Mouse (Mus musculus): Measurements from ENCODE around the gene Apol8. TPM values are rescaled to one million over a fixed set of nuclear protein-coding genes. Genes with fewer than 3 reads are reported as not detected.

The Apol8 gene
- polyA plus RNA-seq, 1 experiment from 2014 or later = 0.08 TPM

- H3K9ac ChIP-seq (ENCODE audit: low read length) = no peak overlapping the region
- H3K27me3 ChIP-seq (ENCODE audit: control insufficient read depth, insufficient read depth, low read length) = no peaks in the 10 kb centered on the region
- peaks cover 6% of the 10 kb centered on the region; the same call in 1 of the 2 replicates for H3K4me1 ChIP-seq (ENCODE audit: control insufficient read depth, insufficient read depth, low read length)
- no peak overlapping the region for H3K27ac ChIP-seq (ENCODE audit: low read depth, low read length)
- ATAC-seq (ENCODE audit: insufficient read depth, low FRiP score, low TSS enrichment) = no peak
- no peak overlapping the region for H3K4me3 ChIP-seq (ENCODE audit: low read depth, low read length)
- H3K4me2 ChIP-seq (ENCODE audit: low read depth) = no peak overlapping the region
- no peaks in the 10 kb centered on the region for H3K9me3 ChIP-seq (ENCODE audit: control insufficient read depth, low read length)
- no peak for DNase-seq (ENCODE audit: low spot score)
- 94% methylated on average over 4 of the region's 4 CpGs for WGBS
- peaks cover 7% of the 10 kb centered on the region for H3K36me3 ChIP-seq (ENCODE audit: control insufficient read depth, insufficient read depth, low read length)
These were observed 36.3 kb upstream of the Apol8 start for GRCm38 (mm10) chr15:77793094-77793493.

GRCm38 (mm10) chr15:77792056-77792455 is 35.3 kb upstream of the Apol8 start:
- H3K9me3 ChIP-seq (ENCODE audit: control insufficient read depth, low read length) = no peaks in the 10 kb centered on the region
- no peak for DNase-seq (ENCODE audit: low spot score)
- no peak overlapping the region for H3K9ac ChIP-seq (ENCODE audit: low read length)
- H3K27ac ChIP-seq (ENCODE audit: low read depth, low read length) = no peak overlapping the region
- peaks cover 9% of the 10 kb centered on the region for H3K36me3 ChIP-seq (ENCODE audit: control insufficient read depth, insufficient read depth, low read length)
- no peak overlapping the region for H3K4me2 ChIP-seq (ENCODE audit: low read depth)
- H3K27me3 ChIP-seq (ENCODE audit: control insufficient read depth, insufficient read depth, low read length) = no peaks in the 10 kb centered on the region
- no peak overlapping the region for H3K4me3 ChIP-seq (ENCODE audit: low read depth, low read length)
- WGBS = 90% methylated on average over 9 of the region's 9 CpGs
- H3K4me1 ChIP-seq (ENCODE audit: control insufficient read depth, insufficient read depth, low read length) = no peaks in the 10 kb centered on the region
- no peak for ATAC-seq (ENCODE audit: insufficient read depth, low FRiP score, low TSS enrichment)

- Histone ChIP-seq H3K4me2 (ENCODE audit: low read depth) (no peak overlapping the region), H3K9me3 (ENCODE audit: control insufficient read depth, low read length) (no peaks in the 10 kb centered on the region), H3K4me3 (ENCODE audit: low read depth, low read length) (no peak overlapping the region), H3K4me1 (ENCODE audit: control insufficient read depth, insufficient read depth, low read length) (no peaks in the 10 kb centered on the region), H3K9ac (ENCODE audit: low read length) (no peak overlapping the region), H3K27me3 (ENCODE audit: control insufficient read depth, insufficient read depth, low read length) (no peaks in the 10 kb centered on the region), H3K27ac (ENCODE audit: low read depth, low read length) (no peak overlapping the region), H3K36me3 (ENCODE audit: control insufficient read depth, insufficient read depth, low read length) (peaks cover 11% of the 10 kb centered on the region)
- ATAC-seq (ENCODE audit: insufficient read depth, low FRiP score, low TSS enrichment) = no peak
- no peak for DNase-seq (ENCODE audit: low spot score)
- 89% methylated on average over 21 of the region's 21 CpGs for WGBS
These were observed 34.0 kb upstream of the Apol8 start for GRCm38 (mm10) chr15:77790656-77791405.

GRCm38 (mm10) chr15:77789186-77789585 is 32.4 kb upstream of the Apol8 start:
- H3K4me1 ChIP-seq (ENCODE audit: control insufficient read depth, insufficient read depth, low read length) = no peaks in the 10 kb centered on the region
- H3K4me2 ChIP-seq (ENCODE audit: low read depth) = no peak overlapping the region
- DNase-seq (ENCODE audit: low spot score) (no peak), ATAC-seq (ENCODE audit: insufficient read depth, low FRiP score, low TSS enrichment) (no peak)
- H3K36me3 ChIP-seq (ENCODE audit: control insufficient read depth, insufficient read depth, low read length) = peaks cover 11% of the 10 kb centered on the region
- 82% methylated on average over 3 of the region's 3 CpGs for WGBS
- H3K9ac ChIP-seq (ENCODE audit: low read length) = no peak overlapping the region
- no peaks in the 10 kb centered on the region for H3K27me3 ChIP-seq (ENCODE audit: control insufficient read depth, insufficient read depth, low read length)
- H3K4me3 ChIP-seq (ENCODE audit: low read depth, low read length) = no peak overlapping the region
- H3K27ac ChIP-seq (ENCODE audit: low read depth, low read length) = no peak overlapping the region
- H3K9me3 ChIP-seq (ENCODE audit: control insufficient read depth, low read length) = no peaks in the 10 kb centered on the region

- Histone ChIP-seq H3K9ac (ENCODE audit: low read length) (no peak overlapping the region), H3K36me3 (ENCODE audit: control insufficient read depth, insufficient read depth, low read length) (peaks cover 11% of the 10 kb centered on the region), H3K9me3 (ENCODE audit: control insufficient read depth, low read length) (no peaks in the 10 kb centered on the region), H3K27me3 (ENCODE audit: control insufficient read depth, insufficient read depth, low read length) (no peaks in the 10 kb centered on the region), H3K4me3 (ENCODE audit: low read depth, low read length) (no peak overlapping the region), H3K27ac (ENCODE audit: low read depth, low read length) (no peak overlapping the region), H3K4me1 (ENCODE audit: control insufficient read depth, insufficient read depth, low read length) (no peaks in the 10 kb centered on the region), H3K4me2 (ENCODE audit: low read depth) (no peak overlapping the region)
- WGBS = 92% methylated on average over 6 of the region's 6 CpGs
- ATAC-seq (ENCODE audit: insufficient read depth, low FRiP score, low TSS enrichment) (no peak), DNase-seq (ENCODE audit: low spot score) (no peak)
These were observed 31.6 kb upstream of the Apol8 start for GRCm38 (mm10) chr15:77788356-77788755.

GRCm38 (mm10) chr15:77785807-77786206 is 29.0 kb upstream of the Apol8 start:
- Histone ChIP-seq H3K4me3 (ENCODE audit: low read depth, low read length) (no peak overlapping the region), H3K27ac (ENCODE audit: low read depth, low read length) (no peak overlapping the region), H3K4me1 (ENCODE audit: control insufficient read depth, insufficient read depth, low read length) (no peaks in the 10 kb centered on the region), H3K27me3 (ENCODE audit: control insufficient read depth, insufficient read depth, low read length) (no peaks in the 10 kb centered on the region), H3K9ac (ENCODE audit: low read length) (no peak overlapping the region), H3K36me3 (ENCODE audit: control insufficient read depth, insufficient read depth, low read length) (peaks cover 15% of the 10 kb centered on the region), H3K4me2 (ENCODE audit: low read depth) (no peak overlapping the region), H3K9me3 (ENCODE audit: control insufficient read depth, low read length) (no peaks in the 10 kb centered on the region)
- no peak for ATAC-seq (ENCODE audit: insufficient read depth, low FRiP score, low TSS enrichment)
- no peak for DNase-seq (ENCODE audit: low spot score)
- 85% methylated on average over 1 of the region's 1 CpGs for WGBS

- 72% methylated on average over 22 of the region's 22 CpGs for WGBS
- Histone ChIP-seq H3K9ac (ENCODE audit: low read length) (no peak overlapping the region), H3K27ac (ENCODE audit: low read depth, low read length) (0 out of 2 replicates have a peak overlapping the region, but pooled peaks have one; percentile 23), H3K4me3 (ENCODE audit: low read depth, low read length) (no peak overlapping the region), H3K27me3 (ENCODE audit: control insufficient read depth, insufficient read depth, low read length) (no peaks in the 10 kb centered on the region), H3K4me2 (ENCODE audit: low read depth) (no peak overlapping the region), H3K4me1 (ENCODE audit: control insufficient read depth, insufficient read depth, low read length) (no peaks in the 10 kb centered on the region), H3K9me3 (ENCODE audit: control insufficient read depth, low read length) (no peaks in the 10 kb centered on the region), H3K36me3 (ENCODE audit: control insufficient read depth, insufficient read depth, low read length) (peaks cover 16% of the 10 kb centered on the region)
- no peak for ATAC-seq (ENCODE audit: insufficient read depth, low FRiP score, low TSS enrichment)
- peak; percentile 20 for DNase-seq (ENCODE audit: low spot score)
These were observed 27.4 kb upstream of the Apol8 start for GRCm38 (mm10) chr15:77784039-77784824.

- Histone ChIP-seq H3K4me3 (ENCODE audit: low read depth, low read length) (no peak overlapping the region), H3K4me2 (ENCODE audit: low read depth) (no peak overlapping the region), H3K4me1 (ENCODE audit: control insufficient read depth, insufficient read depth, low read length) (no peaks in the 10 kb centered on the region), H3K9me3 (ENCODE audit: control insufficient read depth, low read length) (no peaks in the 10 kb centered on the region), H3K9ac (ENCODE audit: low read length) (no peak overlapping the region), H3K27me3 (ENCODE audit: control insufficient read depth, insufficient read depth, low read length) (no peaks in the 10 kb centered on the region), H3K27ac (ENCODE audit: low read depth, low read length) (no peak overlapping the region), H3K36me3 (ENCODE audit: control insufficient read depth, insufficient read depth, low read length) (peaks cover 16% of the 10 kb centered on the region)
- no peak for DNase-seq (ENCODE audit: low spot score)
- 83% methylated on average over 11 of the region's 11 CpGs for whole genome bisulfite sequencing
- ATAC-seq (ENCODE audit: insufficient read depth, low FRiP score, low TSS enrichment) = no peak
These were observed 25.7 kb upstream of the Apol8 start for GRCm38 (mm10) chr15:77782449-77783014.
